Mouse (Mus musculus): ENCODE data around the gene Fam196a. TPM values are rescaled to one million over a fixed set of nuclear protein-coding genes. Genes with fewer than 3 reads are reported as not detected.

Fam196a gene
- polyA plus RNA-seq, 2 experiments = not detected

DNA sequence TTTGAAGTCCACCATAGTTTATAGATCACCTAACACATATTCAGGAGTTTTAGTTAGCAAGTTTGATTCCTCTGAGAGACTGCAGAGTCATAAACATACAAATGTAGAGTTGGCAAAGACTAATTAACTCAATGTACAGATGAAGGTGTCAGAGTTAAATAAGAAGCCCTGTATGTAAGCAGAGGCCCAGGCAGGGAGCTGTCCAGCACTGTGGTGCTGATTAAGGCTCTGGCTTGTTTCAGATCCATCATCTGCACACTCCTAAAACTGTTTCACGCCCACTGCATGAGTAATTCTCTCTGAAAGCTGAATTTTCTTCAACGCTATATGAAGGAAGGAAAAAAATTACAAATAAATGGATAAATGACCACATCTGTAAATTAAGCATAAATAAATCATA is 74.1 kb downstream of the Fam196a start:
- no peak overlapping the region for H3K4me2 ChIP-seq (ENCODE audit: low read depth)
- H3K27me3 ChIP-seq (ENCODE audit: control insufficient read depth, insufficient read depth, low read length) = no peaks in the 10 kb centered on the region
- H3K4me3 ChIP-seq (ENCODE audit: insufficient read depth in 1 of 2, low read depth in 2 of 2, low read length in 2 of 2) = no peak overlapping the region
- H3K27ac ChIP-seq = no peak overlapping the region
- no peaks in the 10 kb centered on the region for H3K4me1 ChIP-seq (replicated peaks; ENCODE audit: control insufficient read depth in 2 of 2, insufficient read depth in 2 of 2, low read length in 1 of 2)
- WGBS (ENCODE audit: insufficient replicate concordance) = 68% methylated on average over 2 of the region's 2 CpGs
- no peak for ATAC-seq (ENCODE audit: insufficient read depth)
- TF ChIP-seq EP300 (IDR thresholded peaks at IDR 0.05; ENCODE audit: low read depth) (no peak), CTCF (IDR thresholded peaks at IDR 0.05; ENCODE audit: low read depth) (no peak)
- peak; percentile 3 to 6 (median 5) for DNase-seq (ENCODE audit: low read depth in 3 of 3, low spot score in 3 of 3)
- H3K36me3 ChIP-seq (replicated peaks; ENCODE audit: control insufficient read depth, insufficient read depth, low read depth) = no peaks in the 10 kb centered on the region
- no peaks in the 10 kb centered on the region for H3K9me3 ChIP-seq (ENCODE audit: control insufficient read depth, low read length)
- H3K9ac ChIP-seq (replicated peaks) = no peak overlapping the region

DNA sequence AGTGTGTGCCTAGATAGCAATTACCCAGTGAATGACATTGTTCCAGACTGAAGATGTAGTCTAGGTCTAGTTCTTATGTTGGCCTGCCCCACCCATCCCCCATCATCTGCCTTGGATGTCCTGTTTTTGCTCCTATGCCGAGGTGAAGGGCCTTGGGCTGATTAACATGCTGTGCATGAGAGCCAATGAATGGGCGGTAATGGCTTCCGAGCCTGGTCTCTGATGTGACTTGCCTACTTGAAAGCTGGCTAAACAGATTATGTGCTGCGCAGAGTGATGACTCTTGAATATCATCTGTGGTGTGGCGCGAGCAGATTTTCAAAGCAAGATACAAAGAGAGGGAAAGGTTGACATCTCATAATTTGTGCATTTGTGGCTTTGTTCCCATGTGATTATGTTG is 76.2 kb downstream of the Fam196a start:
- TF ChIP-seq CTCF (IDR thresholded peaks at IDR 0.05; ENCODE audit: low read depth) = no peak
- no peak for TF ChIP-seq EP300 (IDR thresholded peaks at IDR 0.05; ENCODE audit: low read depth)
- no peak for ATAC-seq (ENCODE audit: insufficient read depth)
- 78% methylated on average over 6 of the region's 6 CpGs for WGBS (ENCODE audit: insufficient replicate concordance)

DNA sequence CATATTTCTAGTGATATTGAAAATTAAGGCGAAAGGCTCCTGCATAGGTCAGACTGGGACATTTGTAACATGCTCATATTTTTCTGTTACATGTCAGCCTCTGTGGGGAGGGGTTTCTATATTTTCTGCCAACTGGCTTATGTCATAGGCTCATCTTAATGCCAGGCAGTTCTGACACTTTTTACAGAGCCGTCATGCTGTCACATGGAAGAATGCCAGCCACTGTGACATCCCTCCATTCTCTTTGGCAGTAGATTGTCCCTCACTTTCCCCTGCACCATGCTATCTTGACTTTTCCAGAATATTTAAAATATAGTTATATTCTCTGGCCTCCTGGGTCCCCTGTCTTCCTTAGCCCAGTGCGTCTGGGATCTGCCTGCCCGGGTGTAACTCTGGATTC is 95.5 kb downstream of the Fam196a start:
- TF ChIP-seq CTCF (IDR thresholded peaks at IDR 0.05; ENCODE audit: low read depth) = no peak
- TF ChIP-seq EP300 (IDR thresholded peaks at IDR 0.05; ENCODE audit: low read depth) = no peak
- no peak for ATAC-seq (ENCODE audit: insufficient read depth)

More for the DNA sequence above, 76.2 kb downstream of the Fam196a start:
- Histone ChIP-seq H3K9ac (replicated peaks) (no peak overlapping the region), H3K27me3 (ENCODE audit: control insufficient read depth, insufficient read depth, low read length) (no peaks in the 10 kb centered on the region), H3K4me2 (ENCODE audit: low read depth) (no peak overlapping the region), H3K36me3 (replicated peaks; ENCODE audit: control insufficient read depth, insufficient read depth, low read depth) (no peaks in the 10 kb centered on the region), H3K4me1 (replicated peaks; ENCODE audit: control insufficient read depth in 2 of 2, insufficient read depth in 2 of 2, low read length in 1 of 2) (no peaks in the 10 kb centered on the region), H3K9me3 (ENCODE audit: control insufficient read depth, low read length) (no peaks in the 10 kb centered on the region), H3K27ac (no peak overlapping the region), H3K4me3 (ENCODE audit: insufficient read depth in 1 of 2, low read depth in 2 of 2, low read length in 2 of 2) (no peak overlapping the region)
- DNase-seq (ENCODE audit: low read depth in 3 of 3, low spot score in 3 of 3) = no peak

DNA sequence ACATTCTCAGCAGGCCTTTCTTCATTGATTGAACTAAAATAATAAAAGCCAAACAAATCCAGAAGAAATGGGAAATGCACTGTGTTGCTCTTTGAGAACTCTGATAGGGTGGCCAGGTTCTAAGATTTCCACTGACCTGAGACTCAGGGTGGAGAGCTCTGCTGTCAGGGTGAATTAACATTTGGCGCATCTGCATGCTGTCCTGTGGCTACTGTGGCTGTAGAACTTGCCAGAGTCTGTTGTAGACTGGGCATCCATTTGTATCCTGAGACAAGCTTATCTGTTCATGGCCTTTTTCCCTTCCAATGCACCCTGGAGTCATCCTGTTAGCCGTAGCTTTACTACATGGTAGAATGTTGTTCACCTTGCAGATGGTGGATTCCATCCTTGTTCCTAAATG is 98.2 kb downstream of the Fam196a start:
- ATAC-seq (ENCODE audit: insufficient read depth) = no peak
- H3K9me3 ChIP-seq (ENCODE audit: control insufficient read depth, low read length) = no peaks in the 10 kb centered on the region
- no peaks in the 10 kb centered on the region for H3K27me3 ChIP-seq (ENCODE audit: control insufficient read depth, insufficient read depth, low read length)
- no peaks in the 10 kb centered on the region for H3K36me3 ChIP-seq (replicated peaks; ENCODE audit: control insufficient read depth, insufficient read depth, low read depth)
- no peak overlapping the region for H3K9ac ChIP-seq (replicated peaks)
- H3K27ac ChIP-seq = no peak overlapping the region
- no peaks in the 10 kb centered on the region for H3K4me1 ChIP-seq (replicated peaks; ENCODE audit: control insufficient read depth in 2 of 2, insufficient read depth in 2 of 2, low read length in 1 of 2)
- WGBS (ENCODE audit: insufficient replicate concordance) = 59% methylated on average over 2 of the region's 2 CpGs
- H3K4me2 ChIP-seq (ENCODE audit: low read depth) = no peak overlapping the region
- TF ChIP-seq CTCF (IDR thresholded peaks at IDR 0.05; ENCODE audit: low read depth) = no peak
- TF ChIP-seq EP300 (IDR thresholded peaks at IDR 0.05; ENCODE audit: low read depth) = no peak
- no peak for DNase-seq (ENCODE audit: low read depth in 3 of 3, low spot score in 3 of 3)
- H3K4me3 ChIP-seq (ENCODE audit: insufficient read depth in 1 of 2, low read depth in 2 of 2, low read length in 2 of 2) = no peak overlapping the region

More for the DNA sequence above, 95.5 kb downstream of the Fam196a start:
- H3K9ac ChIP-seq (replicated peaks) = no peak overlapping the region
- H3K27me3 ChIP-seq (ENCODE audit: control insufficient read depth, insufficient read depth, low read length) = no peaks in the 10 kb centered on the region
- no peak overlapping the region for H3K4me3 ChIP-seq (ENCODE audit: insufficient read depth in 1 of 2, low read depth in 2 of 2, low read length in 2 of 2)
- 66% methylated on average over 4 of the region's 4 CpGs for WGBS (ENCODE audit: insufficient replicate concordance)
- H3K4me2 ChIP-seq (ENCODE audit: low read depth) = no peak overlapping the region
- no peaks in the 10 kb centered on the region for H3K4me1 ChIP-seq (replicated peaks; ENCODE audit: control insufficient read depth in 2 of 2, insufficient read depth in 2 of 2, low read length in 1 of 2)
- H3K36me3 ChIP-seq (replicated peaks; ENCODE audit: control insufficient read depth, insufficient read depth, low read depth) = no peaks in the 10 kb centered on the region
- H3K9me3 ChIP-seq (ENCODE audit: control insufficient read depth, low read length) = no peaks in the 10 kb centered on the region
- no peak overlapping the region for H3K27ac ChIP-seq
- DNase-seq (ENCODE audit: low read depth in 3 of 3, low spot score in 3 of 3) = no peak
